Mouse (Mus musculus) kidney, postnatal 14 days (tissue): ENCODE measurements around the gene Ntm.
A peak's percentile ranks its signal among the peaks of the same experiment; 100 is the strongest.

Experiments used
- DNase-seq: peaks from one replicate; pipeline ENCODE4 v3.0.0; 2022; ENCODE audit warnings: mixed read lengths

The Ntm gene

GRCm38 (mm10) chr9:29215796-29216195, 747.1 kb downstream of the Ntm start:
- no peak for DNase-seq

DNA sequence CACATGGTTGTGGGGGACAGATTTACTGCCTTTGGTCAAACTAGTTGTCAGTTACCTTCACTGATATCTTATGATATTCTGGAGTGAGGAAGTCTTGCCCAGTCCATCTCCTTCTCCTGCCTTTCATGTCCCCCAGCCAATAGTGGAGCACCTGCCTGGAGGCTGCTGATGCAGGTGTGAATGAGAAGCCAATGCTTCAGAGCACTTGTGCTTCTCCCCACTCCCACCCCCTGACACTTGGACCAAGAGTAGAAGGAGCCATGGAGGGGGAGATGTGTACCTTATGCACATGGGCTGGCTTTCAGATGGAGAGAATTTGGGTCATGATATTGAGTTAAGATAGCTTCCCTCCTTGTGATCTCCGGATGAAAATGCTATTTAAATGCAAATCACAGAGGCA, 747.7 kb downstream of the Ntm start:
- DNase-seq: no peak

- no peak for DNase-seq
These were observed 753.7 kb downstream of the Ntm start for GRCm38 (mm10) chr9:29209243-29209642.

GRCm38 (mm10) chr9:29208142-29208541, 754.8 kb downstream of the Ntm start:
- DNase-seq: no peak

DNA sequence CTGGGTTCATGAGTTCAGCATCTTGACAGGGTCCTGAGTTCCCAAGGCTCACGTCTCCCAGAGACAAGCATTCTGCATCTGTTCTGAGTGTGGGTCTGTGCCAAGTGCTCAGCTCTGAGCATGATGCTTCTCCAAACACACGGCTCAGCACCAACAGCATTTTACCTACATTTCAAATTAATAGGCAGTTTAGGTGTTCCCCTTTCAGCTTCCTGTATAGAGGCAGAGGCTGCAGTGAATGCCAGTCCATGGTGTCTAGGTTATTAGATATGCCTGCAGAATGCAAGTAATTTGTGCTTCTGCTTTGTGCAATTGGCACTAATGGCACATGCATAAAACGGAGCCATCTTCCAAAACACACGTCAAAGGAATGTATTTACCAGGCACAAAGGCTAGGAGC, 757.3 kb downstream of the Ntm start:
- no peak for DNase-seq

DNA sequence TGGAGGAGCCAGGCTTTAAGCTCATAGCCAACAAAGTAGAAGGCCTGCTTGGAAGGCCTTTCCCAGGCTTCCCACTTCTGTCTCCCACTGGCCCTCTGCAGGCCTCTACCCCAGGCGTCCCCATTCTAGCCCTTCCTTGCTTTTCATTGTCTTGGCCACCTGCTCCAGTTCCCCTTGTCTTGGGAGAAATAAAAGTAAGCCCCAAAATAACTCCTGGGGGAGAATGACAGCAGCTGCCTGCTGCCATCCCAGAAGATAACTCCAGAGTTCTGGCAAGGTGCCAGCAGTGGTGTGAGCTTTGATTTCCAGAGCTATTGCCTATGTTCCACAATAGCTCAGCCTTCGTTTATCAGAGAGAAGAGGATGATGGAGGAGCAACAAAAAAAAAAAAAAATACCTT, 760.7 kb downstream of the Ntm start:
- no peak for DNase-seq

- DNase-seq: peak; percentile 66
These were observed 761.5 kb downstream of the Ntm start for GRCm38 (mm10) chr9:29201163-29202053.

DNA sequence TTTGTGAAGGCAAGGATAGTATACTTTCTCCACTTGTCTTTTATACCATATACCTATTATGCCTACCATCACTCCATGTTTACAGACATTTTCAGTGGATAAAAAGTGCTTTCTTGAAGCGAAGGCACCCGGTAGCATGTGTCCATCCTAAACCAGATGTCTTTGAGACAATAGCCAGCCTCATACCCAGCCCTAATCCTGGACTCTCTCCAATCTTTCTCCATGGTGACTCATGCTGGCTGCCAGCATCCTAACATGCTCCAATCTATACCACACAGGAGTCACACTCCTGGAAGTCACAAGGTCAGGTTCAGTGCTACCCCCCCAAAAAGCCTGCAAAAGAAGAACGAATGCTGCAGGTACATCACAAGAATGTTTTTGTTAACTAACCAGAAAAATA, 765.9 kb downstream of the Ntm start:
- no peak for DNase-seq

DNA sequence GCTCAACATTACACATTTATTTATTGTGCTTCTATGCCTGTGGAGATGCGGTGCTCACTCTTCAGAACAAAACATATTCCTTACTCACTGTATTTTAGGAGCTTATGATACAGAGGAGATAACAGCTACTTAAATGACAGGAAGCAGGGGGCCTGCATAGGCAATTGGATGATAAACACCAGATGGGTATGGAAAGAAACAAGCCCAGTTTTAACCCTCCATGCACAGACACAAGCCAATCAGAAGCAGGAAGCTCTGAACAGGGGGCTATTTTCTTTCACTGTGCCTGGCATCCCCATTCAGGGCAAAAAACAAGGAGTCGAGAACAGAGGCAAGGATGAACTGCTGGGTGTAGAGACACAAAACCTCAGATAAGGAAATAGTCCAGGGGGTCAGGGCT, 768.7 kb downstream of the Ntm start:
- DNase-seq: no peak

DNA sequence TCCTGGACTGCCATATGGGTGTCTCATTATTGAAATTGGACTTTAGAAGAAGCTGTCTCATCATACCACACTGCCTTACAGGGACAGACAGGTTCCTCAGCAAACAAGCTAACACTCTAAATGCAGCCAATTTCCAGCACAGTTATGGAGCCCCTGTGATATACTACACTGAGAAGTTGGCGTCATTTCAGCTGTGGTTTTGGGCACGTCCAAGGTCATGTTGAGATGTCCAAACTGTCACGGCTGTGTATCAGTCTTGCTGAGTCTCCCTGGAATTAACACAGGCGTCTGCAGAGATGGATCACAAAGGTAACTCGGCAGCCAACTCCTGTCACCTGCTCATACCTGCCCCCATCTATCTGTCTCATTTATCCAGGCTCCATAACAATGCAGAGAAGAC, 779.9 kb downstream of the Ntm start:
- DNase-seq: no peak

DNA sequence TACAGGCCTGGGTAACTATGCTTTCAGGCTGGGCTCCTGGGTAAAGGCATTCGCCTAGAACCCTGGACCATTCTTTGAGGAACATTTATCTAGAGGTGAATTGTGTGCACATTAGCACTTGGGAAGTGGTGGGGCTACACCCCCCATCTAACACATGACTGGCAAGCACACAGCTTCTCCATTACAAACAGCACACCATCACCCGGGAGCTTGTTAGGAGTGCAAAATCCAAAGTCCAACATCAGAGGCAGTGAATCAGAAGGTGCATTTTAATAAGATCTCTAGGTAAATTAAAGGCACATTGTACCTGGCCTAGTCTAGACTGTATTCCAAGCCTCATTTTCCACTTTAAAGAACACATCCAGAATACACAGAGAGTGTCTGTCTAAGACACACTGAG, 781.3 kb downstream of the Ntm start:
- DNase-seq: peak; percentile 16

DNA sequence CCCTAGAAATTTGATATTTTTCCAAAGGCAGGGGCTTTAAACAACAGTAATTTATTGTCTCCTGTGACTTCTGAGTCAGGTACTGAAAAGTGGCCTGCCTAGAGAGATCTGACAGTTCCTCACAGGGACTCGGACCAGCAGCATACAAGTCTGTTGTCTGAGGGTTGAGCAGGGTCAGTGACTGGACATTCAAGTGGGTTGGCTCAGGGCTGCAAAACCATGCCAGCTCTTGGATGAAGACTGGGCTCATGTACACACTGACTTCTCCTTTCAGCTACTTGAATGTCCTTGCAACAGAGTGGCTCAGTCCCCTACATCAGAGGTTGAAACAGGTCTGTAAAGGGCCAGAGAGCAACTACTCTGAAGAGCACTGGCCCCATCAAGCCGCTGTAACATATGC, 797.2 kb downstream of the Ntm start:
- DNase-seq: no peak

DNA sequence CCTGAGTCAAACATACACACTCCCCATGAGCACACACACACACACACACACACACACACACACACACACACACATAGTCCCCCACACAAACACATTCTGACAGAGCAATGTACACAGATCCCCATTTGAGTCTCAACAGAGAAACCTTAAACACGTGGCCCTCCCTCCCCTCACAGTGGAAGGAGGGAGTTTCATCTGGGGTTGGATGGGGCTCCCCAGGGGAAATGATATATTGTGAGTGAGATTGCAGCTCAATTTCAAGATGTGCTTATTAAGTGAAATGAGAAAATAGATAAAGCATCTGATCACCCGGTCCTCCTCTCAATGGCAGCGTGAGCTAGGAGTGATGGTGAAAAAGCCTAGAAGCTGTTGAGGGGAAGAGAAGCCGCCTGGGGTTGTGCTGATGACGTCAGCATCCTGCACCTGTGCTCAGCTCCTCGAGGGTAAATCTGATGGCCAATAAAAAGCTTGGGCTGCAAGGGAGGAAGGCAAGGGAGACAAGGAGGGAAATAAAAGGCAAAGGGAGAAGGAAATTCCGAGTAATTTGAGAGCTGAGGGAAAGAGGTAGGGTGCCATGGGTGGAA, 801.8 kb downstream of the Ntm start:
- DNase-seq: no peak

DNA sequence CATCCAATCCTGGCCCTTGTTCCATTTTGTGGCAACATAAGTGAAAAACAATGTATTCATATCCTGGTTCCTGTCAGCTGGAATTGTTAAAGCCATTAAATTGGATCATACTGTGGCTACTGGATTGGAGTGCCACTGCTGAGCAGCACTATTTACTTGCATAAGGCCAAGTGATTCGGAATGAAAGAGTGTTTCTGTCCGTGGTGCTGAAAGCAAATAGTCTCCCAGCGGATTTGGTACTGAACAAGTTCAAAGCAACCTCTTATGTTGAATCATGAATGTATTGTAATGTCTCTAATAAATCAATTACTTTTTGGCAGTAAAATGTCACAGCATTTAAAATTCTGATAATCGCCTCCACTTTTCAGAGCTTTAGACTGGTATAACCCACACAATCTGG, 817.0 kb downstream of the Ntm start:
- DNase-seq: peak; percentile 67

DNA sequence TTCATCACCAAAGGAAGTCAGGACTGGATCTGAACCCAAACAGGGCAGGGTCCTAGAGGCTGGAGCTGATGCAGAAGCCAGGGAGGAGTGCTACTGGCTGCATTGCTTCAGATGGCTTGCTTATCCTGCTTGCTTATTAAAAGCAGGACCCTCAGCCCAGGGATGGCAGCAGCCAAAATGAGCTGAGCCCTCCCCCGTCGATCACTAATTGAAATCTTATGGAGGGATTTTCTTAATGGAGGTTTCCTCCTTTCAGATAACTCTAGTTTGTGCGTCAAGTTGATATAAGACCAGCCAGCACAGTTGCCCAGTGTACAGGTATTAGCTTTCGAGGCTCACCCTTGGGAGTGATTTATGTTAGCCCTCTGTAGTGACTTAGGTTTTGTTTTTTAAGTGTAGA, 826.9 kb downstream of the Ntm start:
- no peak for DNase-seq

- DNase-seq: no peak
These were observed 832.1 kb downstream of the Ntm start for GRCm38 (mm10) chr9:29130717-29131292.

- no peak for DNase-seq
These were observed 832.6 kb downstream of the Ntm start for GRCm38 (mm10) chr9:29130316-29130715.

DNA sequence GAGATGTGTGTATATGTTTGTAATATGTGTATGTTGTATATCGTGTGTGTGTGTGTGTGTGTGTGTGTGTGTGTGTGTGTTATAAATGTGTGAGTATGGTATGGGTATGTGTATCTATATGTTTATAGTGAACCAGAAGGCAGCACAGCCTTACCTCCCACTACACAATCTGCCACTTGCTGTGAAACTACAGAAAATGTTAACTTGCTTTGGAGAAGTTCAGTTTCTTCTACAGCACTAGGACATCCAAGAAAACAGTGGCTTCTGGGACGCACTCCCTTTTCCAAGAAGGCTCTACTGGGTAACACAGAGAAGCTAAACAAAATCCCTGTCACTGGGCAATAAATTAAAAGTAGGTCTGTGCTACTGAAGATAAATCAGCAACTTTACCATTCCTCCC, 834.5 kb downstream of the Ntm start:
- DNase-seq: no peak

- no peak for DNase-seq
These were observed 838.5 kb downstream of the Ntm start for GRCm38 (mm10) chr9:29124455-29124854.

- DNase-seq: peak; percentile 6
These were observed 839.1 kb downstream of the Ntm start for GRCm38 (mm10) chr9:29123828-29124227.

GRCm38 (mm10) chr9:29117561-29118112, 845.3 kb downstream of the Ntm start:
- DNase-seq: no peak

GRCm38 (mm10) chr9:29115337-29115736, 847.6 kb downstream of the Ntm start:
- DNase-seq: no peak

- DNase-seq: no peak
These were observed 856.2 kb downstream of the Ntm start for GRCm38 (mm10) chr9:29106771-29107170.

DNA sequence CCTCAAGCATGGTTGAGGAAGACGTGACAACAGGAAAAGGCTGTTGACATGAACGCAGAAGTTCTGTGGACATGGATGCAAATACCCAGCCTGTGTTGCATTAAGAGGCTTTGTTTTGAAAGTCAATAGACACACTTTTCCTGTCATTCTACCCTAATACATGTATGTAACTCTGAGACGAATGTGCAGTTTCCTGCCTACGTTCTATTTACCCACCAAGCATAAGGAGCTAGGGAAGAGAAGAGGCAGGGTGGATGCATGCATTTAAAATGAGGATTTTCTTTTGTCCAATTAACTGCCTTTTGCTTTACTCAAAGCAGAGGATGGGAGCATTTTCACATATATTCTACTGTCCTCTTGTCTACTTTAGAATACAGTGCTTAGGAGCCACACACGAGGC, 858.5 kb downstream of the Ntm start:
- DNase-seq: no peak
